Mouse (Mus musculus) lung, postnatal 0 days (tissue): ENCODE measurements around the gene Tut1.

Source experiments
- CTCF ChIP-seq: IDR thresholded peaks from 2 replicates; pipeline ENCODE4 v1.5.1; 2016; ENCODE audit warnings: antibody characterized with exemption, mild to moderate bottlenecking
- EP300 ChIP-seq: IDR thresholded peaks from 2 replicates; pipeline ENCODE4 v1.6.1; 2016; ENCODE audit warnings: antibody characterized with exemption, mild to moderate bottlenecking, control low read depth

GRCm38 (mm10) chr19:8989066-8989566 lies 35.5 kb downstream of the Tut1 start, which contains the start of gene Ahnak:
- no peak for TF ChIP-seq CTCF
- no peak for TF ChIP-seq EP300
